Mouse (Mus musculus) liver, adult 2 months (tissue): ENCODE measurements around the gene Krt84.

Experiments
- CTCF ChIP-seq: fragments of 200-500 bp; IDR thresholded peaks from 2 replicates; pipeline ENCODE4 v1.5.1; 2011; ENCODE audit warnings: low read depth, low read length, control low read depth
- POLR2A ChIP-seq: fragments of 200-500 bp; IDR thresholded peaks from 2 replicates; pipeline ENCODE4 v1.6.1; 2011; ENCODE audit warnings: low read length, control low read depth; ENCODE audit not compliant: insufficient read depth; ENCODE audit errors: extremely low read depth

GRCm38 (mm10) chr15:101483646-101484045 is 49.0 kb downstream of the Krt84 start:
- TF ChIP-seq CTCF (no peak), POLR2A (no peak)
